Mouse (Mus musculus): ENCODE results near the gene Prss53. TPM values are rescaled to one million over a fixed set of nuclear protein-coding genes. Genes with fewer than 3 reads are reported as not detected.
"Not testable (repeated sequence)": the region's sequence is repeated elsewhere in the genome, so short reads cannot be mapped to it uniquely, and the experiment has no call there.

Prss53 gene
- total RNA-seq, 2 experiments from 2014 or later: 0.52 to 1.3 TPM

- DNase-seq: peak; percentile 95
Observed at GRCm38 (mm10) chr7:127875627-127876001, 15.2 kb downstream of the Prss53 start.

GRCm38 (mm10) chr7:127874812-127875626, 15.8 kb downstream of the Prss53 start:
- DNase-seq: no peak

DNA sequence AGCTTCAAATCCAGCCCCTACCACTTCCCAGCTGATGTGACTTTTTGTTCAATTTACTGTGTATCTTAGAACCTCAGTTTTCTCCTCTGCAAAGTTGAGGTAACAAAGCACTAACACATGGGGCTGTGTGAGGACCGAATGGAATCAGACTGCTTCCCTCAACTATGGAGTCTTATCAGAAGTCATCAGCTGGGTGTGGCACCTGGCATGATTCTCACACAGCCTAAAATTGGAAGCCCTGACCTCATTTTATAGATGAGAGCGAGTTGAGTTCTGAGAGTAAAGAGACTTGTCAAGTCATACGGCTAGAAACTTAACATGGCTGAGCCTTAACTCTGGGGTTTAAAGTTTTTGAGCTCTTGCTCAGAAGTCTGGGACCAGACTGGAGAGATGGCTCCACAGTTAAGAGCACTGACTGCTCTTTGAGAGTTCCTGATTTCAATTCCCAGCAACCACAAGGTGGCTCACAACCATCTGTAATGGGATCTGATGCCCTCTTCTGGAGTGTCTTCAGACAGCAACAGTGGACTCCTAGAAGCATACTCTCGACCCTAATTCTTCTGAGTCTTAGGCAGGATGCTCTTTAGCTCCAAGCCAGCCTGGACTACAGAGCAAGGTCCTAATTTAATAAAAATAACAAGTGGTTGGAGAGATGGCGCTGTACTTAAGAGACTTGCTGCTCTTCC, 20.5 kb downstream of the Prss53 start:
- DNase-seq: no peak

DNA sequence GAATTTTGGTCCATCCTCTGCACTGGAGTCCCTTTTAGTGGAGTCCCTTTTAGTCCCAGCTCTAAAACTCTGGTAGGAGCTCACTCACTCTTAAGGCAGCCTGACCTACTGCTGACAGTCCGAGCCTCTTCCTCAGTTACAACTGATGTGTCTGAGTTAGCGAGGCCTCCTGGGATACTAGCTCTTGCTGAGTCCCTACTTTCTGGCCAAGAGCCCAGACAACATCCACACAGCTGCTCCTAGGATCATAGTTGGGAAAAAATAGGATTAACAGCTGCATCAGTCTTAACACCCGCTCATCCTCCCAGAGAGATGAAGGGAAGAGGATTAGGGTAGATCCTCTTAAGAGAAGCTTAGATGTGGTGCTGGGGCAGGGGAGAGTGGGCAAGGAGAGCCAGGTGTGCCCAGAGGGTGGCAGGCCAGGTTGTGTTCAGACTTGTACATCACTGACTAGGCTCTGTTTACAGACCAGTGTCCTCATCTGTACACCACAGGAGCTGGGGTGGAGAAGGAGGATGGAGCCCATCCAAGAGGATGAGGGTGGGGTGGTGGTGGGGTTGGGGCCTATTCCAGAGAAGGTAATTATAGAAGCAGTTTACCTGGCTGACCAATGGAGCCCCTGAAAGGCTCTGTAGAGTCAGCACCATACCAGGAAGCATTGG, 21.5 kb downstream of the Prss53 start:
- peak; percentile 46 to 70 for DNase-seq

DNA sequence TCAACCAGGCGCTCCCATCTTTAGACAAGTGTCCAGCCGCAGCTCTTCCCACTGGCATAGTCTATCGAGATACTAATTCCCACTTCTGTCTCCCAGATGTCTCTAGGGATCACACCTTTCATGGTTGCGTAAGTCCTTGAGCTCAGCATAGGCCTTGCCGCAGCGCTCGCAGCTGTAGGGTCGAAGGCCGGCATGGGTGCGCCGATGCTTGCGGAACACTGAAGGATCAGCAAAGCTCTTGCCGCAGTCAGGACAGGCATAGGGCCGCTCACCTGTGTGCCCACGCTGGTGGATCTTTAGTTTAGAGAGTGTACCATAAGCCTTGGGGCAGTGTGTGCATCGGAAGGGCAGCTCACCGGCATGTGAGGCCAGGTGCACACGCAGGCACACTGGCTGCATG, 23.1 kb downstream of the Prss53 start:
- no peak for DNase-seq

DNA sequence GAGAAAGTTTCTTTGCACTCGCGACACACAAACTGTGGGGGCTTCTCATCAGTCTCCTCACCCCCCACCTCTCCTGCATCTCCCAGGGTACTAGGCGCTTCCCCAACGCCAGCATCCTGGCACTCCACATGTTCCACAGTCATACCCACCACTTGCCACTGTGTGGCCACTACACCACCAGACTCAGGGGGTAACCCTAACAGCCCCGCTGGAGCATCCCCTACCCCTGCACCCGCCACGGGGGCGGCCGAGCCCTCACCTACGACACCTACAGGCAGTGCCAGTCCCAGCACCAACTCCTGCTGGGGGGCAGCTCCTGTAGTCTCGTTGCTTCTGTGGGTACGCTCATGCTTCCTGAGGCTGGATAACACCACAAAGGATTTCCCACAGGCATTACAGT, 24.3 kb downstream of the Prss53 start:
- no peak for DNase-seq

- DNase-seq: no peak
Observed at GRCm38 (mm10) chr7:127858258-127858657, 32.5 kb downstream of the Prss53 start.

- DNase-seq: peak; percentile 22 to 38
Observed at GRCm38 (mm10) chr7:127850906-127851305, 39.9 kb downstream of the Prss53 start.

DNA sequence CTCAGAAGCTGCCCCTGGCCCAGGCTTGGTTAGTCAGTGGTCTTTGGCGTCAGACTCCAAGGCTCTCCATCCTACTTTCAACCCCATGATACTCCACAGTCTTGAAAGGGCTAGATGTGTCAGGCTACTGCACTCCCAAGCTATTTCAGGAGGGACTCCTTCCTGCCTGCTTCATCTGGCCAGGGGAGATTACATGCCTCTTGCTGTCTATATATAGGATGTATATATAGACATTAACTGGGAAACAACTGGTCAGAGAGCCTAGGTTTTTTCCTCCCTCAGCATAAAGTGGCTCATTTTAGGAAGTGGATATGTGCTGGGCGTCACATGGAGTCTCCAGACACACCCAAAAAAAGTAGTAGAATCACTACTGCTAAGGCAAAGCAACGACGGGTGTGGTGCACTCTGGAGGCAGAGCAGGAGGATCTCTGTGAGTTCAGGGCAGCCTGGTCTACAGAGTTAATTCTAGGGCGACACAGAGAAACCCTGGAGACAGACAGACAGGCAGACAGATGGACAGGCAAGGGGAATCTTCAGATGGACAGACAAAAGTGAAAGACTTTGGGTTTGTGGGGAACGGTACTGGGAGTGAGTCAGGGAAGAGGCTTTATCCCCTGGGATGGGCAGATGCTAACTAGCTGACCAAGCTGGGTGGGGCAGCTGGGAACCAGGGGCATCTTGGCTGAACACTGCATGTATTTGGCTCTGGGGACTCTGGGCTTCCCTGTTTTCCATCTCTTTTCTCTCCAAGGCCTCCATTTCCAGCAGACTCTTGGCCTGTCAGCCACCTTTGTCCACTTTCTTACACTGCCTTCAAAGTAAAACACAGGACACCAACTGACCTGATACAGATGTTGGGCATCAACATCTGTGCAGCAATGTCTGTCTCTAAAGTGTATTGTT, 40.5 kb downstream of the Prss53 start:
- DNase-seq: peak; percentile 19 to 27

- DNase-seq: peak; percentile 88 to 90
Observed at GRCm38 (mm10) chr7:127842001-127842718, 48.6 kb downstream of the Prss53 start.

DNA sequence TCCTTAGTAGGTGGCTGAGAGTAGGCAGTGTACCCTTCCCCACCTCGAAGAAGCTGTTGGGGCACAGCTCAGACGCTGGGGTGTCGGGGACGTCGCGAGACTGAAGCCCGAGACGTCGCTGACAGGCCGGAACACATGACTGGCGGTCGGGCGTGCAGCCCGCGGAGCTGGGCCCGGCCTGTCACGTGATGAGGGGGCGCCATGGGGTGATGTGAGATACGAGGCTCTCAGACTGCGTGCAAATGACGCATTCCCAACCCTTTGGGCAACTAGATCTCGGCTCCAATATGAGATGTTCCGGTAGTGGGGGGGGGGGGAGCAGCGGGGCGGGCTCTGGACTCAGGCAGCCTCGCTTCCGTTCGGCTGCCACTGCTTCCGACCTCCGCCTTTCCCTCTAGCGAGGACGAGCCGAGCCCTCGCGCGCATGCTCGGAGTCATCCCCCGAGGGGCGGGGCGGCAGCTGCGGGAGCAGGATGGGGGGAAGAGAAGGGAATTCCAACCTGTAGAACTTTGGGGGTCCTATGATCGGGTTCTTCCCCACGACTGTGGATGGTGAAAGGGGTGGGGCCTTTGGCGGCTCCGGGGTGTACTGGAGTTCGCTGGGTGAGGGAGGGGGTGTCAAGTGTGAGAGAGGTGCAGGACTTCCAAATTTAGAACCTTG, 49.3 kb downstream of the Prss53 start:
- DNase-seq: peak; percentile 95 to 96

DNA sequence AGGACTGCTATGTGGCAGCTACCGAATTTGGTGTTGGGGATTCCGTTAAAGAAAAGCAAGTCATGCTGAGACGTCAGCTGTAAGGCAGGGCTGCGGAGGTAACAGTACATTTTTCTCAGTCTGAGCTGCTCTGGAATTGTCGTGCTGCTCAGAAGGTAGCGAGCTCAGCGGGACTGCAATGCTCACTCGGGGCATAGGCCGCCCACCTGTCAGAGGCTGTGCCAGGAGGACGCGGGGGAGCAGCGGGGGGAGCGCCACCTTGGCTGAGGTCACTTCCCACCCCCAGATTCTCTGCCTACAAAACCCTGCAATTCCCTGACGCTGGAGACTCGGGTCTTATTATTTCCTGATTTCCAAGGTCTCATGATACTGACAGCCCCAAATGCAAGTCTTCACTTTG, 49.9 kb downstream of the Prss53 start:
- peak in 1 of 2 experiments; percentile 55 for DNase-seq

DNA sequence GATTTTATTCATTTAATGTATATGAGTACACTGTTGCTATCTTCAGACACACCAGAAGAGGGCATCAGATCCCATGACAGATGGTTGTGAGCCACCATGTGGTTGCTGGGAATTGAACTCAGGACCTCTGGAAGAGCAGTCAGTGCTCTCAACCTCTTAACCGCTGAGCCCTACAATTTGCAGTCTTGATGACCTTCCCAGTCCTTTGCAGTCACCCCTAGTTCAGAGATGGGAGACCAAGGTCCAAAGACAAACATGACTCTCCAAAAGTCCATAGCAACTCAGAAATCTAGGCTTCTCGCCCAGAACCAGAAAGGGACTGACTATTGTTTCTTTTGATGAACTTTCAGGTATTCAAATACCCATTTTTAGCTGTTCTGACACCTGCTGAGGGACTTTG, 50.7 kb downstream of the Prss53 start:
- not testable (repeated sequence) for DNase-seq

- not testable (repeated sequence) for DNase-seq
Observed at GRCm38 (mm10) chr7:127837878-127838277, 52.9 kb downstream of the Prss53 start.

- no peak for DNase-seq
Observed at GRCm38 (mm10) chr7:127837473-127837872, 53.3 kb downstream of the Prss53 start.

Other genes starting within 250 kb of the Prss53 start
- gene Bcl7c, start 182.0 kb downstream of the Prss53 start, total RNA-seq (2021): 10 to 100 TPM; 34.1 to 35.4 TPM
- 1 to 10 TPM; 8.8 to 9.7 TPM for gene Ctf1, start 178.2 kb downstream of the Prss53 start, total RNA-seq (2021)
- not detected for gene Ctf2, start 158.8 kb downstream of the Prss53 start, total RNA-seq (2021)
- gene Fbxl19, start 146.4 kb downstream of the Prss53 start, total RNA-seq (2021): 1 to 10 TPM; 3.3 to 4.0 TPM
- 10 to 100 TPM; 20.5 to 26.4 TPM for gene Orai3, start 121.2 kb downstream of the Prss53 start, total RNA-seq (2021)
- 10 to 100 TPM; 15.8 to 19.5 TPM for gene Setd1a, start 114.3 kb downstream of the Prss53 start, total RNA-seq (2021)
- gene Gm49388, start 105.4 kb downstream of the Prss53 start, total RNA-seq (2021): 1 to 10 TPM; 2.5 to 2.6 TPM
- gene Hsd3b7, start 90.4 kb downstream of the Prss53 start, total RNA-seq (2021): 10 to 100 TPM; 10.8 to 13.9 TPM
- gene Stx4a, start 66.7 kb downstream of the Prss53 start, total RNA-seq (2021): 10 to 100 TPM; 66.5 to 67.0 TPM
- under 1 TPM; 0.30 to 0.72 TPM for gene Stx1b, start 66.4 kb downstream of the Prss53 start, total RNA-seq (2021)
- gene Zfp646, start 14.7 kb downstream of the Prss53 start, total RNA-seq (2021): 10 to 100 TPM; 16.7 to 17.9 TPM
- 1 to 10 TPM; 3.4 to 4.1 TPM for gene Zfp668, start 14.1 kb downstream of the Prss53 start, total RNA-seq (2021)
- under 1 TPM in 1 of 2 experiments, not detected in 1; 0.27 TPM for gene Gm21974, start 4.5 kb upstream of the Prss53 start, total RNA-seq (2021)
- gene Vkorc1, start 4.6 kb upstream of the Prss53 start, total RNA-seq (2021): 10 to 100 TPM; 19.3 to 20.8 TPM
- 100 to 1,000 TPM; 119 to 128 TPM for gene Bckdk, start 13.1 kb upstream of the Prss53 start, total RNA-seq (2021)
- 10 to 100 TPM; 14.1 to 14.6 TPM for gene Kat8, start 21.5 kb upstream of the Prss53 start, total RNA-seq (2021)
- gene Prss8, start 39.1 kb upstream of the Prss53 start, total RNA-seq (2021): under 1 TPM in 1 of 2 experiments, not detected in 1; 0.26 TPM
- 1 to 10 TPM; 8.5 to 9.3 TPM for gene Prss36, start 55.8 kb upstream of the Prss53 start, total RNA-seq (2021)
- gene Fus, start 76.5 kb upstream of the Prss53 start, total RNA-seq (2021): 100 to 1,000 TPM; 108 to 156 TPM
- 10 to 100 TPM in 1 of 2 experiments, 1 to 10 TPM in 1; 9.0 to 10.5 TPM for gene Pycard, start 102.9 kb upstream of the Prss53 start, total RNA-seq (2021)
- 100 to 1,000 TPM; 279 to 317 TPM for gene Trim72, start 113.0 kb upstream of the Prss53 start, total RNA-seq (2021)
- 1 to 10 TPM; 5.4 to 6.0 TPM for gene Itgam, start 171.7 kb upstream of the Prss53 start, total RNA-seq (2021)
- not detected for gene Gm49368, start 171.7 kb upstream of the Prss53 start, total RNA-seq (2021)
- under 1 TPM; 0.30 to 0.51 TPM for gene Itgax, start 238.6 kb upstream of the Prss53 start, total RNA-seq (2021)

Measured in heart, adult 18-20 months (tissue).